Mouse (Mus musculus) forebrain, embryonic 16.5 days (tissue): ENCODE results near the gene Ptpn7. TPM values are rescaled to one million over a fixed set of nuclear protein-coding genes. Genes with fewer than 3 reads are reported as not detected.

Experiments used
- ATAC-seq: fragments of 200-750 bp; cut with Nextera tagmentation; 2 replicates; pipeline ENCODE4 v1.8.0; 2017; ENCODE audit warnings: mild to moderate bottlenecking, moderate library complexity
- H3K27ac ChIP-seq: fragments of 300-500 bp; sonication (generic); 2 replicates; pipeline ENCODE4 v1.5.1; 2014; ENCODE audit warnings: low read length, control low read depth
- H3K27me3 ChIP-seq: fragments of 300-500 bp; sonication (generic); replicated peaks from 2 replicates; pipeline ENCODE4 v1.6.1; 2014; ENCODE audit warnings: low read length; ENCODE audit not compliant: control insufficient read depth, insufficient read depth
- H3K36me3 ChIP-seq: fragments of 300-500 bp; sonication (generic); 2 replicates; pipeline ENCODE4 v1.6.1; 2014; ENCODE audit not compliant: control insufficient read depth, insufficient read depth
- H3K4me1 ChIP-seq: fragments of 300-500 bp; sonication (generic); replicated peaks from 2 replicates; pipeline ENCODE4 v1.6.1; 2014; ENCODE audit warnings: low read length; ENCODE audit not compliant: control insufficient read depth, insufficient read depth
- H3K4me2 ChIP-seq: fragments of 300-500 bp; sonication (generic); 2 replicates; pipeline ENCODE4 v1.6.1; 2014; ENCODE audit warnings: mild to moderate bottlenecking, low read length, control low read depth
- H3K4me3 ChIP-seq: fragments of 300-500 bp; sonication (generic); replicated peaks from 2 replicates; pipeline ENCODE4 v1.5.1; 2014; ENCODE audit warnings: mild to moderate bottlenecking, low read length, control low read depth
- H3K9ac ChIP-seq: fragments of 300-500 bp; sonication (generic); replicated peaks from 2 replicates; pipeline ENCODE4 v1.6.1; 2014; ENCODE audit warnings: low read depth, low read length, control low read depth
- H3K9me3 ChIP-seq: fragments of 300-500 bp; sonication (generic); 2 replicates; pipeline ENCODE4 v1.6.1; 2016; ENCODE audit warnings: low read length; ENCODE audit not compliant: control insufficient read depth
- whole genome bisulfite sequencing: fragments of 180-500 bp; shearing (Covaris S2); extraction: QIAGEN DNeasy Blood & Tissue Kit; methylation state at CpG from one replicate; pipeline ENCODE4 v1.1.7; 2014; 5-methylcytosine and 5-hydroxymethylcytosine counted together
- polyA plus RNA-seq: library from polyadenylated mRNA; unstranded; fragments of >200 nt; fragmentation: Nextera tagmentation; extraction: Ambion mirVana; gene quantifications from 2 replicates; pipeline ENCODE4 v1.2.1, GENCODE M21; 2015

Gene Ptpn7
- polyA plus RNA-seq: 0.24 and 0.27 TPM in 2 replicates

- H3K4me2 ChIP-seq: no peak within 1 kb of the TSS
Observed at GRCm38 (mm10) chr1:135132473-135132872, at the start of gene Ptpn7. TSS of gene Ptpn7 (plus strand) at chr1:135132700.

GRCm38 (mm10) chr1:135083465-135083864 is 49.0 kb upstream of the Ptpn7 start:
- no peaks in the 10 kb centered on the region for H3K4me1 ChIP-seq
- no peak for ATAC-seq

More at GRCm38 (mm10) chr1:135132473-135132872, at the start of gene Ptpn7:
- Histone ChIP-seq H3K4me1 (no peaks in the 10 kb centered on the region), H3K9ac (no peak within 1 kb of the TSS), H3K36me3 (no peaks in the 10 kb centered on the region), H3K9me3 (no peaks in the 10 kb centered on the region), H3K4me3 (no peak within 1 kb of the TSS), H3K27ac (no peak within 1 kb of the TSS), H3K27me3 (no peaks in the 10 kb centered on the region)
- no peak for ATAC-seq
- WGBS: 35% methylated on average over 10 of the region's 10 CpGs

GRCm38 (mm10) chr1:135085296-135085871 is 47.1 kb upstream of the Ptpn7 start:
- 19% methylated on average over 28 of the region's 28 CpGs for WGBS
- Histone ChIP-seq H3K9ac (no peak overlapping the region), H3K4me3 (no peak overlapping the region), H3K4me1 (no peaks in the 10 kb centered on the region), H3K4me2 (no peak overlapping the region; the same call in 1 of the 2 replicates), H3K27ac (no peak overlapping the region), H3K9me3 (no peaks in the 10 kb centered on the region), H3K27me3 (no peaks in the 10 kb centered on the region; the same call in none of the 2 replicates), H3K36me3 (no peaks in the 10 kb centered on the region)
- no peak for ATAC-seq

More at GRCm38 (mm10) chr1:135083465-135083864, 49.0 kb upstream of the Ptpn7 start:
- Histone ChIP-seq H3K27me3 (no peaks in the 10 kb centered on the region; the same call in none of the 2 replicates), H3K27ac (no peak overlapping the region), H3K4me3 (no peak overlapping the region), H3K4me2 (no peak overlapping the region), H3K9me3 (no peaks in the 10 kb centered on the region), H3K9ac (no peak overlapping the region), H3K36me3 (no peaks in the 10 kb centered on the region)
- WGBS: 53% methylated on average over 9 of the region's 9 CpGs

- Histone ChIP-seq H3K27me3 (no peaks in the 10 kb centered on the region; the same call in none of the 2 replicates), H3K9ac (no peak overlapping the region), H3K9me3 (no peaks in the 10 kb centered on the region), H3K4me1 (no peaks in the 10 kb centered on the region), H3K4me2 (no peak overlapping the region), H3K36me3 (no peaks in the 10 kb centered on the region), H3K27ac (no peak overlapping the region), H3K4me3 (no peak overlapping the region)
- WGBS: 38% methylated on average over 7 of the region's 7 CpGs
- ATAC-seq: no peak
Observed at GRCm38 (mm10) chr1:135086015-135086414, 46.5 kb upstream of the Ptpn7 start.

GRCm38 (mm10) chr1:135087414-135087813 is 45.1 kb upstream of the Ptpn7 start:
- Histone ChIP-seq H3K9me3 (no peaks in the 10 kb centered on the region), H3K36me3 (no peaks in the 10 kb centered on the region), H3K27me3 (no peaks in the 10 kb centered on the region; the same call in none of the 2 replicates), H3K4me3 (no peak overlapping the region), H3K4me2 (no peak overlapping the region), H3K9ac (no peak overlapping the region), H3K4me1 (no peaks in the 10 kb centered on the region), H3K27ac (no peak overlapping the region)
- ATAC-seq: no peak
- WGBS: 53% methylated on average over 1 of the region's 1 CpGs

- 0 out of 2 replicates have a peak, but pooled peaks have one; percentile 18 for ATAC-seq
- Histone ChIP-seq H3K27ac (no peak overlapping the region), H3K36me3 (no peaks in the 10 kb centered on the region), H3K27me3 (no peaks in the 10 kb centered on the region; the same call in none of the 2 replicates), H3K9ac (no peak overlapping the region), H3K9me3 (no peaks in the 10 kb centered on the region), H3K4me1 (no peaks in the 10 kb centered on the region), H3K4me2 (no peak overlapping the region), H3K4me3 (no peak overlapping the region)
- 70% methylated on average over 10 of the region's 10 CpGs for WGBS
Observed at GRCm38 (mm10) chr1:135089626-135090025, 42.9 kb upstream of the Ptpn7 start.

GRCm38 (mm10) chr1:135090914-135091313 is 41.6 kb upstream of the Ptpn7 start:
- Histone ChIP-seq H3K27ac (no peak overlapping the region), H3K9me3 (no peaks in the 10 kb centered on the region), H3K4me1 (no peaks in the 10 kb centered on the region), H3K9ac (no peak overlapping the region), H3K36me3 (no peaks in the 10 kb centered on the region), H3K4me2 (no peak overlapping the region), H3K4me3 (no peak overlapping the region), H3K27me3 (no peaks in the 10 kb centered on the region; the same call in 1 of the 2 replicates)
- 69% methylated on average over 3 of the region's 3 CpGs for WGBS
- no peak for ATAC-seq

GRCm38 (mm10) chr1:135094723-135095122 is 37.8 kb upstream of the Ptpn7 start:
- Histone ChIP-seq H3K36me3 (no peaks in the 10 kb centered on the region), H3K27me3 (no peaks in the 10 kb centered on the region), H3K4me2 (no peak overlapping the region), H3K27ac (no peak overlapping the region), H3K4me1 (peaks cover 4% of the 10 kb centered on the region), H3K9ac (no peak overlapping the region), H3K4me3 (no peak overlapping the region), H3K9me3 (no peaks in the 10 kb centered on the region)
- 77% methylated on average over 7 of the region's 7 CpGs for WGBS
- ATAC-seq: no peak

- H3K9me3 ChIP-seq: no peaks in the 10 kb centered on the region
- WGBS: 71% methylated on average over 7 of the region's 7 CpGs
- no peaks in the 10 kb centered on the region for H3K36me3 ChIP-seq
- no peak overlapping the region for H3K27ac ChIP-seq
- no peak overlapping the region for H3K4me2 ChIP-seq
- no peak overlapping the region for H3K9ac ChIP-seq
- no peak overlapping the region for H3K4me3 ChIP-seq
- ATAC-seq: no peak
- peaks cover 4% of the 10 kb centered on the region for H3K4me1 ChIP-seq
- no peaks in the 10 kb centered on the region for H3K27me3 ChIP-seq
Observed at GRCm38 (mm10) chr1:135095189-135095588, 37.3 kb upstream of the Ptpn7 start.
